Mouse (Mus musculus) gastrocnemius, adult 18-20 months (tissue): ENCODE data around the gene Nphs2. TPM values are rescaled to one million over a fixed set of nuclear protein-coding genes. Genes with fewer than 3 reads are reported as not detected.

Experiments used
- DNase-seq: peaks from one replicate; pipeline ENCODE4 v3.0.0; 2021; ENCODE audit warnings: low spot score
- total RNA-seq, 2 experiments: library from RNA; stranded (reverse); gene quantifications; 2 replicates each; pipeline ENCODE4 v1.2.3; 2021

Nphs2 gene
- total RNA-seq, 2 experiments from 2014 or later, result not detected

DNA sequence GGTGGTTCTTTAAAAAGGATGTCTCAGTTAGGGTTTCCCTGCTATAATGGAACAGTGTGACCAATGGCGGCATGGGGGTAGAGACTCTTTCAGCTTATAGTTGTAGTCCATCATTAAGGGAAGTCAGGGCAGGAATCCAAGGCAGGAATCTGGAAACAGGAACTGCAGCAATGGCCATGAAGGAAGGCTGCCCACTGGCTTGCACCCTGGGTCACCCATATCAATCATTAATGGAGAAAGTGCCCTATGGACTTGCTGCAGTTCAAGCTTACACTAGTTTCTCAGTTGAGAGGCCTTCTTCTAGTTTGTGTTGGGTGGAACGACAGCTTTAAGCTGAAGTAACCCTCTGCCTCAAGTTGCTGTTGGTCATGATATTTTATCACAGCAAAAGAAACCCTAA lies 41.9 kb downstream of the Nphs2 start:
- no peak for DNase-seq

DNA sequence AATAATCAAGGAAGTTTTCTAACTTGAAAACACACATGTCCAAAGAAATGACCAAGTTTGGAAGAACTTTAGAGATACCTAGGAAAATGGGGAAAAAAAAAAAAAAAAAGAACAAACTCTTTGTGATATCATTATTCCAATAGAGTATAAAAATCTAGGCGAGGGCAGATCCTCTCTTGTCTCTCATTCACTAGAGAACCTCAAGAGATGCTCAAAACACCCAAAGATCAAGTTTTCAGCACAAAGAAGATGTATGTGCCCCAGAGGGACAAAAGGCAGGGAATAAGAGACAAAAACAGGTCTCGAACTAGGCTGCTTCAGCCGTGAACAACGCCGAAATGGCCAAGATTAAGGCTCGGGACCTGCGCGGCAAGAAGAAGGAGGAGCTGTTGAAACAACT lies 55.2 kb downstream of the Nphs2 start, which contains the start of gene Gm2000:
Gene Gm2000 (plus strand): TSS at position 301 of the 400 bp plus-strand sequence.
- DNase-seq, result no peak

Other genes starting within 250 kb of the Nphs2 start
- gene Fam163a, start 105.7 kb upstream of the Nphs2 start, total RNA-seq, result not detected
- gene Tdrd5, start 7.1 kb upstream of the Nphs2 start, total RNA-seq, result not detected
- 100 to 1,000 TPM; 402 to 430 TPM for gene Gm2000, start 55.3 kb downstream of the Nphs2 start, total RNA-seq
- gene Axdnd1, start 110.4 kb downstream of the Nphs2 start, total RNA-seq, result not detected
- 1 to 10 TPM; 3.2 to 4.9 TPM for gene Soat1, start 163.6 kb downstream of the Nphs2 start, total RNA-seq
- 10 to 100 TPM; 45.0 to 45.1 TPM for gene Gm10031, start 213.3 kb downstream of the Nphs2 start, total RNA-seq
- 10 to 100 TPM; 21.3 to 23.1 TPM for gene Abl2, start 248.1 kb downstream of the Nphs2 start, total RNA-seq